Mouse (Mus musculus): ENCODE data around the gene Sgsm3. TPM values are rescaled to one million over a fixed set of nuclear protein-coding genes. Genes with fewer than 3 reads are reported as not detected.

Gene Sgsm3
- polyA plus RNA-seq, 1 experiment, result 23.9 TPM

DNA sequence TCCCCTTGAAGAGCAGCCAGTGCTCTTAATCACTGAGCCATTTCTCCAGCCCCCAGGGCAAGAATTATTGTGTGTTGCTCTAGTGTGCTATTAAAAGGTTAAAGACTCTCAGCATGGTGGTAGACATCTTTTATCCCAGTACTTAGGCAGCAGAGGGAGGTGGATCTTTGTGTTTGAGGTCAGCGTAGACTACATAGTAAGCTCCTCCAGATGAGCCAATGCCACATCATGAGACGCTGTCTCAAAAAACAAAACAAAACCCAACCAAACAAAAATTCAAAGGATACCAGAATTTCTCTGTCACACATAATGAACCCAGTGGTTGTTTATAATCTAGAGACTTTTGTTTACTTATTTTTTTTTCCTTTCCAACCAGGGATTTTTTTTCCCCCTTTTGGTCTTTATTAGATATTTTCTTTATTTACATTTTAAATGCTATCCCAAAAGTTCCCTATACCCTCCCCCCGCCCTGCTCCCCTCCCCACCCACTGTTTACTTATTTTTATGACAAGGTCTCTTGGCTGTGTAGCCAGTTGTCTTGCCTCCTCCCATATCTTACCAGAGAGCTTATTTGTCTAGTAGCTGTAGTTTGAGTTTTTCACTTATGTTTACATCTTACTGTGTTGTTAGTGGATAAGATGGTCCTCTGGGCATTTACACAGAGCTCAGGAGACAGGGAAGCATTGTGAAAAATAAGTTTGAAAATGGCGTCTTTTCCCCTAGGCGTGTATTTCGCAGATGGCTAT is 18.7 kb downstream of the Sgsm3 start:
- H3K36me3 ChIP-seq (ENCODE audit: control insufficient read depth, insufficient read depth, low read length), result no peaks in the 10 kb centered on the region

GRCm38 (mm10) chr15:80997077-80997476 is 19.5 kb downstream of the Sgsm3 start:
- Histone ChIP-seq H3K4me3 (ENCODE audit: low read depth, low read length) (no peak overlapping the region), H3K27ac (ENCODE audit: insufficient read depth, low read depth, low read length) (no peak overlapping the region), H3K36me3 (ENCODE audit: control insufficient read depth, insufficient read depth, low read length) (no peaks in the 10 kb centered on the region), H3K27me3 (ENCODE audit: control insufficient read depth, insufficient read depth, low read length) (no peaks in the 10 kb centered on the region), H3K4me1 (ENCODE audit: control insufficient read depth, insufficient read depth, insufficient read length, low read length) (no peaks in the 10 kb centered on the region)
- no peak for TF ChIP-seq CTCF (IDR thresholded peaks at IDR 0.05; ENCODE audit: extremely low read depth, insufficient read length, insufficient replicate concordance, low read depth, low read length)
- TF ChIP-seq POLR2A (IDR thresholded peaks at IDR 0.05; ENCODE audit: low read depth, low read length), result no peak
- 58% methylated on average over 1 of the region's 1 CpGs for WGBS

More for the DNA sequence above, 18.7 kb downstream of the Sgsm3 start:
- no peaks in the 10 kb centered on the region for H3K27me3 ChIP-seq (ENCODE audit: control insufficient read depth, insufficient read depth, low read length)
- no peak overlapping the region for H3K4me3 ChIP-seq (ENCODE audit: low read depth, low read length)
- no peaks in the 10 kb centered on the region for H3K4me1 ChIP-seq (ENCODE audit: control insufficient read depth, insufficient read depth, insufficient read length, low read length)
- WGBS, result 74% methylated on average over 6 of the region's 6 CpGs
- H3K27ac ChIP-seq (ENCODE audit: insufficient read depth, low read depth, low read length), result peak overlapping the region; percentile 46; the same call in 1 of the 2 replicates
- TF ChIP-seq CTCF (IDR thresholded peaks at IDR 0.05; ENCODE audit: extremely low read depth, insufficient read length, insufficient replicate concordance, low read depth, low read length) (no peak), POLR2A (IDR thresholded peaks at IDR 0.05; ENCODE audit: low read depth, low read length) (no peak)

DNA sequence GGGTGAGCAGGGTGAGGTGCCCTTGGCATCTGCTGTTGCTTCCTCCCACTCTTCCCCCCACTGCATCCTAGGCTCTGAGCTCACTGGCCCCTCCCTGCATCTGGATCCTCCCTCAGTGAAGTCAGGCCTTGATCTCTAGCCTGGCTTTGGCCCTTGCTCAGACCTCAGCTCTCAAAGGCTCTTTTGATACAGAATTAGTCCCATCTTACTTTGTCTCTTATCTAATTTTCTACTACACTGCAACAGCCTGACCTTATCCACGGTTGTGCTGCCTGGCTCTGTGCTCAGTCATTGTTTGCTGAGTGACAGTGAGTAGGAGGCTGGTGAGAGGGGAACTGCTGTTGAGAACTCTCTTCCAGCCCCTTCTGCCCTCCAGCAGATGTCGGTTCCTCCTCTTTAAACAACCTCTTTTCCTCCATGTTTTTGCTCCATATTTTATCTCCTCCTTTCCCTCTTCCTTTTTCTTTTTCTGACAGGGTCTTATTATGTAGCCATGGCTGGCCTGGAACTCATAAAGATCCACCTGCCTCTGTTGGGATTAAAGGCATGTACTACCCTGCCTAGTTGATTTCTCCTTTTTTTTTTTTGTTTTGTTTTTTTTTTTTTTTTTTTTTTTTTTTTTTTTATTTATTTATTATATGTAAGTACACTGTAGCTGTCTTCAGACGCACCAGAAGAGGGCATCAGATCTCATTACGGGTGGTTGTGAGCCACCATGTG is 23.0 kb downstream of the Sgsm3 start:
- Histone ChIP-seq H3K4me3 (ENCODE audit: low read depth, low read length) (no peak overlapping the region), H3K36me3 (ENCODE audit: control insufficient read depth, insufficient read depth, low read length) (peaks cover 9% of the 10 kb centered on the region), H3K4me1 (ENCODE audit: control insufficient read depth, insufficient read depth, insufficient read length, low read length) (no peaks in the 10 kb centered on the region), H3K27ac (ENCODE audit: insufficient read depth, low read depth, low read length) (no peak overlapping the region), H3K27me3 (ENCODE audit: control insufficient read depth, insufficient read depth, low read length) (no peaks in the 10 kb centered on the region)
- 41% methylated on average over 3 of the region's 4 CpGs for WGBS
- TF ChIP-seq CTCF (IDR thresholded peaks at IDR 0.05; ENCODE audit: extremely low read depth, insufficient read length, insufficient replicate concordance, low read depth, low read length) (no peak), POLR2A (IDR thresholded peaks at IDR 0.05; ENCODE audit: low read depth, low read length) (no peak)

GRCm38 (mm10) chr15:81006127-81006735 is 28.7 kb downstream of the Sgsm3 start:
- Histone ChIP-seq H3K27me3 (ENCODE audit: control insufficient read depth, insufficient read depth, low read length) (no peaks in the 10 kb centered on the region), H3K27ac (ENCODE audit: insufficient read depth, low read depth, low read length) (no peak overlapping the region), H3K4me3 (ENCODE audit: low read depth, low read length) (no peak overlapping the region), H3K4me1 (ENCODE audit: control insufficient read depth, insufficient read depth, insufficient read length, low read length) (no peaks in the 10 kb centered on the region), H3K36me3 (ENCODE audit: control insufficient read depth, insufficient read depth, low read length) (peaks cover 19% of the 10 kb centered on the region)
- TF ChIP-seq POLR2A (IDR thresholded peaks at IDR 0.05; ENCODE audit: low read depth, low read length) (no peak), CTCF (IDR thresholded peaks at IDR 0.05; ENCODE audit: extremely low read depth, insufficient read length, insufficient replicate concordance, low read depth, low read length) (no peak)
- WGBS, result 92% methylated on average over 10 of the region's 10 CpGs

DNA sequence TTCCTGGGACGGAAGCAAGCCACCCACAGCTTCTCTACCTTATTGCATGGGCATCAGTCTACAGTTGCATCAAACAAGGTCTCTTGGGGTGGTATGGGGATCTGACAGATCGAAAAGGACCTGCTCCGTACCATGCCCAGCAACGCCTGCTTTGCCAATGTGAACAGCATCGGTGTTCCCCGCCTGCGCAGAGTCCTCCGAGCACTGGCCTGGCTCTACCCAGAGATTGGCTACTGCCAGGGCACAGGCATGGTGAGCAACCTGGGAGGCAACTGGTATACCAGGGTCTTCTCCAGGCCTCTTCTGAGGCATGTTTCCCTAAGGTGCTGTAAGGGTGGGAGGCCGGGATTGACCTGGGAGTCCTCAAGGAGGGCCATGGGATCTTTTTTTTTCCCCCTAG is 29.8 kb downstream of the Sgsm3 start:
- WGBS, result 97% methylated on average over 9 of the region's 9 CpGs
- peaks cover 27% of the 10 kb centered on the region for H3K36me3 ChIP-seq (ENCODE audit: control insufficient read depth, insufficient read depth, low read length)

DNA sequence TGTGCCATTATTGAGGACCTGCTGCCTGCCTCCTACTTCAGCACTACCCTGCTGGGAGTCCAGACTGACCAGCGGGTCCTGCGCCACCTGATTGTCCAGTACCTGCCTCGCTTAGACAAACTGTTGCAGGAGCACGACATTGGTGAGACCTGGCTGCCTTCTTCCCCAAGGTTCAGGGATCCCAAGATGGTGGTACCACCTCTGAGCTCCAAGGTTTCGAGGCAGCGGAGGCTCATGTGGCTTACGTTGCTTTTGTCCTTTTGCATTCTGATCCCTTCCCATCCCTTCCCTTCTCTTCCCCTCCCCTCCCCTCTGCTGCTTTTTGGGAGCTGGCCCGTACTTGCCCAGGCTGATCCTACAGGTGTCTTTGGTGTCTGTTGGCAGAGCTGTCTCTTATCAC is 30.3 kb downstream of the Sgsm3 start:
- Histone ChIP-seq H3K4me3 (ENCODE audit: low read depth, low read length) (no peak overlapping the region), H3K27me3 (ENCODE audit: control insufficient read depth, insufficient read depth, low read length) (no peaks in the 10 kb centered on the region), H3K36me3 (ENCODE audit: control insufficient read depth, insufficient read depth, low read length) (peaks cover 27% of the 10 kb centered on the region; the same call in 1 of the 2 replicates), H3K27ac (ENCODE audit: insufficient read depth, low read depth, low read length) (no peak overlapping the region), H3K4me1 (ENCODE audit: control insufficient read depth, insufficient read depth, insufficient read length, low read length) (no peaks in the 10 kb centered on the region)
- WGBS, result 89% methylated on average over 8 of the region's 8 CpGs
- TF ChIP-seq CTCF (IDR thresholded peaks at IDR 0.05; ENCODE audit: extremely low read depth, insufficient read length, insufficient replicate concordance, low read depth, low read length) (no peak), POLR2A (IDR thresholded peaks at IDR 0.05; ENCODE audit: low read depth, low read length) (no peak)

More for the DNA sequence above, 29.8 kb downstream of the Sgsm3 start:
- H3K4me3 ChIP-seq (ENCODE audit: low read depth, low read length), result no peak overlapping the region
- no peaks in the 10 kb centered on the region for H3K4me1 ChIP-seq (ENCODE audit: control insufficient read depth, insufficient read depth, insufficient read length, low read length)
- H3K27ac ChIP-seq (ENCODE audit: insufficient read depth, low read depth, low read length), result no peak overlapping the region
- H3K27me3 ChIP-seq (ENCODE audit: control insufficient read depth, insufficient read depth, low read length), result no peaks in the 10 kb centered on the region
- TF ChIP-seq POLR2A (IDR thresholded peaks at IDR 0.05; ENCODE audit: low read depth, low read length) (no peak), CTCF (IDR thresholded peaks at IDR 0.05; ENCODE audit: extremely low read depth, insufficient read length, insufficient replicate concordance, low read depth, low read length) (no peak)

DNA sequence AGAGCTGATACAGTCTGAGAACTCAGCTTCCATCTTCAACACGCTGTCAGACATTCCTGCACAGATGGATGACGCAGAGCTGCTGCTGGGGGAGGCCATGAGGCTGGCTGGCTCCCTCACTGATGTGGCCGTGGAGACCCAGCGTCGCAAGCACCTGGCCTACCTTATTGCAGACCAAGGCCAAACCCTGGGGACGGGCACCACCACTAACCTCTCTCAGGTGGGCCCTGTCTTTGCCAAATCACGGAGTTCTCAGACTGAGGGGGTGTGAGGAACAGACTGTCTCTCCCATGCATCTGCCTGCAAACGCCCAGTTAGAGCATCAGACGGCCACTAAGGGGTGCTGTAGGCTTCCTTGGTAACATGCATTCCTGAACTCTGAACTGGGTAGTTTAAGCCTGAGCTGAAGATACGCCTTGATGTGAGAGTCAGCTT is 31.1 kb downstream of the Sgsm3 start:
- WGBS, result 70% methylated on average over 10 of the region's 10 CpGs
- no peak overlapping the region for H3K27ac ChIP-seq (ENCODE audit: insufficient read depth, low read depth, low read length)

More for the DNA sequence above, 31.1 kb downstream of the Sgsm3 start:
- no peak overlapping the region for H3K4me3 ChIP-seq (ENCODE audit: low read depth, low read length)
- no peaks in the 10 kb centered on the region for H3K27me3 ChIP-seq (ENCODE audit: control insufficient read depth, insufficient read depth, low read length)
- peaks cover 31% of the 10 kb centered on the region for H3K36me3 ChIP-seq (ENCODE audit: control insufficient read depth, insufficient read depth, low read length)
- TF ChIP-seq POLR2A (IDR thresholded peaks at IDR 0.05; ENCODE audit: low read depth, low read length) (no peak), CTCF (IDR thresholded peaks at IDR 0.05; ENCODE audit: extremely low read depth, insufficient read length, insufficient replicate concordance, low read depth, low read length) (peak; percentile 37; the same call in 1 of the 2 replicates)
- H3K4me1 ChIP-seq (ENCODE audit: control insufficient read depth, insufficient read depth, insufficient read length, low read length), result no peaks in the 10 kb centered on the region

Data from small intestine, adult 2 months (tissue).